Comparison of ENCODE assay signal across 23 mouse cellular contexts in the genomic region with DNA sequence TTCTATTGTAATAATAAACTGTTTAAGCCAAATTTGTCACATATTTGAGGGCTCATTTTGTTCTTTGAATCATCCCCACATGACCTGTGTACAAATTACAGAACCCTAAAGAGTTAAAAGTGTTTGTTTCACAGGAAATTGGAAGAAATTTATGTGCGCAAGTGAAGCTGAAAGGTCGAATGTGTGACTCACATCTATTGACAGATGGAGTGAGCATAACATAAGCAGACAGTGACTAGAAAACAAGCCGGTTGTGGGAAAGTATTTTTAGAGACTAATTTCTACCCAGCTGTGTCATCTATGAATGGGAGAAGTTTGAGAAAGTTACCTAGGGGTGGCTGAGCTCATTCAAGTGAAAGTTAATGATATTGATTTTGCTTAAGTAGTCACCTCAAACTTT.
DNase-seq lines count a peak whose midpoint lies in the region; ATAC-seq and TF ChIP-seq lines count a peak whose summit lies in the region.
"Had no signal": no experiment of that assay in that cellular context is flagged by ENCODE, and none has a peak within 500 bp of the region (broad histone marks: within the 10 kb centered on the region; RNA-seq: fewer than 3 reads in every experiment).

No protein-coding gene starts in this region.

- no peak overlapping the region for H3K27ac ChIP-seq in intestine, embryonic 16.5 days (ENCODE audit: low read length)
- H3K27ac ChIP-seq: embryonic facial prominence, embryonic 12.5 days; embryonic facial prominence, embryonic 15.5 days; gastrocnemius, adult 2 months; hindbrain, embryonic 12.5 days; hindbrain, embryonic 15.5 days had no signal

- no peak overlapping the region for H3K9ac ChIP-seq in intestine, embryonic 16.5 days (ENCODE audit: low read depth, low read length)
- H3K9ac ChIP-seq: embryonic facial prominence, embryonic 12.5 days; embryonic facial prominence, embryonic 15.5 days; forebrain, postnatal 0 days; hindbrain, embryonic 12.5 days; hindbrain, embryonic 15.5 days had no signal

- H3ac ChIP-seq in myocyte (ENCODE audit: control insufficient read depth, insufficient read length): no peak overlapping the region

- H3K4me1 ChIP-seq in intestine, embryonic 16.5 days (ENCODE audit: control insufficient read depth, insufficient read depth, low read length): no peaks in the 10 kb centered on the region
- H3K4me1 ChIP-seq: embryonic facial prominence, embryonic 12.5 days; embryonic facial prominence, embryonic 15.5 days; hindbrain, embryonic 12.5 days; hindbrain, embryonic 15.5 days had no signal

- 54% methylated on average over 3 of the region's 3 CpGs for WGBS in intestine, embryonic 16.5 days

- peak; percentile 13 for DNase-seq in cerebellum, adult 9-10 months
- no peak for DNase-seq in cerebellum, postnatal 10 days
- DNase-seq in layer of hippocampus, adult 9-11 months: peak; percentile 23
- DNase-seq in layer of hippocampus, postnatal 25 days (ENCODE audit: extremely low spot score in 1 of 2, low spot score in 1 of 2): no peak
- peak; percentile 56 for DNase-seq in Muller cell, postnatal 12 days (ENCODE audit: inconsistent ontology term)
- DNase-seq: adrenal gland, adult 8-10 months; adrenal gland, postnatal 25 days; B cell, adult 2 months; cerebellum, adult 11 months; cerebellum, postnatal 25 days; forebrain, postnatal 0 days; gastrocnemius, adult 2 months; gastrocnemius, postnatal 14 days; heart, adult 11 months had no signal

- H3K36me3 ChIP-seq in myocyte (ENCODE audit: control insufficient read depth, insufficient read depth): no peaks in the 10 kb centered on the region
- no peaks in the 10 kb centered on the region for H3K36me3 ChIP-seq in intestine, embryonic 16.5 days (ENCODE audit: control insufficient read depth, insufficient read depth, low read length)
- H3K36me3 ChIP-seq: embryonic facial prominence, embryonic 12.5 days; embryonic facial prominence, embryonic 15.5 days; hindbrain, embryonic 12.5 days; hindbrain, embryonic 15.5 days had no signal

- no peak for ATAC-seq in intestine, embryonic 16.5 days
- ATAC-seq: CD4-positive, CD25-positive, alpha-beta regulatory T cell, adult 4 months; forebrain, embryonic 14.5 days; forebrain, postnatal 0 days had no signal

- no peak overlapping the region for H3K4me3 ChIP-seq in myocyte
- H3K4me3 ChIP-seq in intestine, embryonic 16.5 days (ENCODE audit: low read length): no peak overlapping the region
- H3K4me3 ChIP-seq: embryonic facial prominence, embryonic 12.5 days; embryonic facial prominence, embryonic 15.5 days; gastrocnemius, adult 2 months; hindbrain, embryonic 12.5 days; hindbrain, embryonic 15.5 days had no signal

- H3K79me2 ChIP-seq in myocyte (ENCODE audit: control insufficient read depth, insufficient read depth): no peaks in the 10 kb centered on the region

- H3K27me3 ChIP-seq in myocyte (ENCODE audit: control insufficient read depth, insufficient read depth, insufficient read length): no peaks in the 10 kb centered on the region
- no peaks in the 10 kb centered on the region for H3K27me3 ChIP-seq in intestine, embryonic 16.5 days (replicated peaks; ENCODE audit: control insufficient read depth, insufficient read depth, low read length)
- H3K27me3 ChIP-seq: embryonic facial prominence, embryonic 12.5 days; embryonic facial prominence, embryonic 15.5 days; hindbrain, embryonic 12.5 days; hindbrain, embryonic 15.5 days had no signal

- no peak for TF ChIP-seq POLR2A in myocyte (IDR thresholded peaks at IDR 0.05; ENCODE audit: insufficient read length, low read depth)

- H3K9me3 ChIP-seq in intestine, embryonic 16.5 days (ENCODE audit: control insufficient read depth, low read length): no peaks in the 10 kb centered on the region
- H3K9me3 ChIP-seq: embryonic facial prominence, embryonic 12.5 days; embryonic facial prominence, embryonic 15.5 days; hindbrain, embryonic 12.5 days; hindbrain, embryonic 15.5 days had no signal

- peak overlapping the region; percentile 31 for H3K4me2 ChIP-seq in myocyte (ENCODE audit: low read depth)
- H3K4me2 ChIP-seq in intestine, embryonic 16.5 days (ENCODE audit: low read depth, low read length): no peak overlapping the region
- H3K4me2 ChIP-seq: embryonic facial prominence, embryonic 12.5 days; embryonic facial prominence, embryonic 15.5 days; heart, embryonic 11.5 days; hindbrain, embryonic 12.5 days; hindbrain, embryonic 15.5 days had no signal

TF ChIP-seq in myocyte, 11 proteins besides CTCF, POLR2A, EP300 and RAD21:
- TF ChIP-seq MAX (IDR thresholded peaks at IDR 0.05; ENCODE audit: low read depth): no peak
- TF ChIP-seq USF1 (IDR thresholded peaks at IDR 0.05; ENCODE audit: low read depth): peak; percentile 32

Comparison
In these comparisons a context has a peak if more than half of its experiments do, and no peak if none do; other contexts are left out.
1. DNase-seq: peak in cerebellum, adult 9-10 months (single experiment), layer of hippocampus, adult 9-11 months (single experiment) and Muller cell, postnatal 12 days (single experiment); none in cerebellum, postnatal 10 days (0 of 2) and layer of hippocampus, postnatal 25 days (0 of 2).